Comparison of ENCODE assay signal across 8 mouse cellular contexts in the genomic region with DNA sequence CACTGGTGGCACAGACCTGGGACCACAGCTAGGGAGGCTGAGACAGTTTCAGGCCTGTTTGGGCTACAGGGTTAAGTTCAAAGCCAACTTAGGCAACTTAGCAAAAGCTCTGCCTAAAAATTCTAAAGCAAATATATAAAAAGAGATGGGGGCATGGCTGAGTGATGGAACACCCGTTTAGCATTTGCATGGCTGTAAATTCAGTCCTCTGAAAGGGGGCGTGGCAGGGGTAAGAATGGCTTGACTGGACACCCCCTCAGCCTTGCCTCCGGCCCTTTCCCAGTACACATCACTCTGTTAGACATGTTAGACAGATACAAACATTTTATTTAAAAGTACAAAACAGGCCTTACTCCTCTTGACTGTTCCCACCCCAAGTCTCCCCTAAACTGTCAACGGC. TPM values are rescaled to one million over a fixed set of nuclear protein-coding genes. Genes with fewer than 3 reads are reported as not detected.
DNase-seq lines count a peak whose midpoint lies in the region; ATAC-seq and TF ChIP-seq lines count a peak whose summit lies in the region.

No protein-coding gene starts in this region.

- ATAC-seq in intestine, embryonic 14.5 days (replicated peaks; ENCODE audit: low FRiP score, low TSS enrichment, low read depth) = no peak
- no peak for ATAC-seq in neural tube, embryonic 14.5 days (ENCODE audit: low read depth)

- peak overlapping the region; percentile 10; the same call in 1 of the 2 replicates for H3K9ac ChIP-seq in liver, adult 2 months (ENCODE audit: low read depth, low read length)
- H3K9ac ChIP-seq in intestine, embryonic 14.5 days (ENCODE audit: low read length) = no peak overlapping the region
- H3K9ac ChIP-seq in neural tube, embryonic 14.5 days (replicated peaks; ENCODE audit: low read depth, low read length) = no peak overlapping the region

- no peaks in the 10 kb centered on the region for H3K9me3 ChIP-seq in embryonic facial prominence, embryonic 10.5 days
- H3K9me3 ChIP-seq in intestine, embryonic 14.5 days (ENCODE audit: control insufficient read depth, low read length) = no peaks in the 10 kb centered on the region
- H3K9me3 ChIP-seq in neural tube, embryonic 14.5 days (ENCODE audit: control insufficient read depth, low read length) = no peaks in the 10 kb centered on the region

- no peak for TF ChIP-seq POLR2A in liver, adult 2 months (IDR thresholded peaks at IDR 0.05; ENCODE audit: extremely low read depth, insufficient read depth, low read length)

- no peak overlapping the region for H3K4me3 ChIP-seq in liver, adult 2 months (ENCODE audit: insufficient read depth, low read depth, low read length)
- 0 out of 2 replicates have a peak overlapping the region, but pooled peaks have one; percentile 23 for H3K4me3 ChIP-seq in embryonic facial prominence, embryonic 10.5 days
- no peak overlapping the region for H3K4me3 ChIP-seq in intestine, embryonic 14.5 days (ENCODE audit: low read depth, low read length)
- H3K4me3 ChIP-seq in neural tube, embryonic 14.5 days (ENCODE audit: low read depth, low read length) = no peak overlapping the region

- no peak for TF ChIP-seq CTCF in liver, adult 2 months (IDR thresholded peaks at IDR 0.05; ENCODE audit: low read depth, low read length)

- H3K27me3 ChIP-seq in liver, adult 2 months (ENCODE audit: control insufficient read depth, insufficient read depth, low read length) = no peaks in the 10 kb centered on the region
- H3K27me3 ChIP-seq in embryonic facial prominence, embryonic 10.5 days (replicated peaks; ENCODE audit: low read depth, poor library complexity, severe bottlenecking) = peaks cover 19% of the 10 kb centered on the region
- no peaks in the 10 kb centered on the region for H3K27me3 ChIP-seq in intestine, embryonic 14.5 days (replicated peaks; ENCODE audit: control insufficient read depth, insufficient read depth, low read length)
- H3K27me3 ChIP-seq in neural tube, embryonic 14.5 days (ENCODE audit: control insufficient read depth, insufficient read depth, low read length) = no peaks in the 10 kb centered on the region

- H3K4me1 ChIP-seq in liver, adult 2 months (ENCODE audit: control insufficient read depth, insufficient read depth, low read length) = peaks cover 32% of the 10 kb centered on the region
- H3K4me1 ChIP-seq in embryonic facial prominence, embryonic 10.5 days = peaks cover 56% of the 10 kb centered on the region
- H3K4me1 ChIP-seq in intestine, embryonic 14.5 days (replicated peaks; ENCODE audit: control insufficient read depth, insufficient read depth, low read length) = peaks cover 29% of the 10 kb centered on the region
- H3K4me1 ChIP-seq in neural tube, embryonic 14.5 days (ENCODE audit: control insufficient read depth, insufficient read depth, low read length) = peaks cover 13% of the 10 kb centered on the region

- H3K27ac ChIP-seq in liver, adult 2 months (replicated peaks; ENCODE audit: insufficient read depth, low read depth, low read length) = peak overlapping the region; percentile 54
- peak overlapping the region; percentile 76 for H3K27ac ChIP-seq in embryonic facial prominence, embryonic 10.5 days (replicated peaks)
- peak overlapping the region; percentile 97 for H3K27ac ChIP-seq in intestine, embryonic 14.5 days (ENCODE audit: low read depth)
- peak overlapping the region; percentile 74 for H3K27ac ChIP-seq in neural tube, embryonic 14.5 days (ENCODE audit: low read depth, low read length)

- no peak for DNase-seq in liver, adult 2 months (ENCODE audit: extremely low read depth, low read depth, low spot score)
- no peak for DNase-seq in liver
- DNase-seq in embryonic facial prominence, embryonic 10.5 days (ENCODE audit: low spot score) = no peak
- DNase-seq in intestine, embryonic 14.5 days (ENCODE audit: low spot score) = no peak
- no peak for DNase-seq in ovary, postnatal 36 days (ENCODE audit: low spot score)
- no peak for DNase-seq in frontal cortex, adult 2 months (ENCODE audit: extremely low spot score in 1 of 2, low spot score in 1 of 2)
- DNase-seq in layer of hippocampus, adult 11-12 months (ENCODE audit: low spot score) = no peak

- no peak overlapping the region for H3K4me2 ChIP-seq in intestine, embryonic 14.5 days (ENCODE audit: low read length)
- H3K4me2 ChIP-seq in neural tube, embryonic 14.5 days (ENCODE audit: low read depth, low read length) = no peak overlapping the region

- WGBS in liver, adult 2 months = 64% methylated on average over 4 of the region's 4 CpGs
- 80% methylated on average over 4 of the region's 4 CpGs for WGBS in embryonic facial prominence, embryonic 10.5 days
- 64% methylated on average over 4 of the region's 4 CpGs for WGBS in intestine, embryonic 14.5 days
- 43% methylated on average over 4 of the region's 4 CpGs for WGBS in neural tube, embryonic 14.5 days

- H3K36me3 ChIP-seq in liver, adult 2 months (ENCODE audit: control insufficient read depth, insufficient read depth, low read length) = no peaks in the 10 kb centered on the region
- no peaks in the 10 kb centered on the region for H3K36me3 ChIP-seq in embryonic facial prominence, embryonic 10.5 days (replicated peaks)
- no peaks in the 10 kb centered on the region for H3K36me3 ChIP-seq in intestine, embryonic 14.5 days (ENCODE audit: control insufficient read depth, insufficient read depth, low read length)
- no peaks in the 10 kb centered on the region for H3K36me3 ChIP-seq in neural tube, embryonic 14.5 days (ENCODE audit: control insufficient read depth, insufficient read depth, low read length)

- no peaks in the 10 kb centered on the region for H3K79me2 ChIP-seq in liver, adult 2 months (ENCODE audit: control insufficient read depth, insufficient read depth, low read length)

RNA-seq across cellular contexts. Expression of a gene that starts 0.8 kb away (rescaled TPM):
- total RNA-seq in liver, adult 2 months (2014; rRNA removed) = not detected in 2 replicates
- polyA plus RNA-seq in liver, adult 2 months (2012; rRNA removed) = not detected in 2 replicates
- 1.6 and 1.9 TPM in 2 replicates for polyA plus RNA-seq in embryonic facial prominence, embryonic 10.5 days (2016; fragmentation: Nextera tagmentation; extraction: Ambion mirVana)
- polyA plus RNA-seq in intestine, embryonic 14.5 days (2014; fragmentation: Nextera tagmentation; extraction: Ambion mirVana) = 0.37 and 1.6 TPM in 2 replicates
- polyA plus RNA-seq in neural tube, embryonic 14.5 days (2014; fragmentation: Nextera tagmentation; extraction: Ambion mirVana) = 0.90 and 1.2 TPM in 2 replicates
- not detected in 2 replicates for polyA plus RNA-seq in frontal cortex, adult 2 months (2012; rRNA removed)

RNA-seq across cellular contexts. Expression of a gene that starts 16.4 kb away (rescaled TPM):
- total RNA-seq in liver, adult 2 months (2014; rRNA removed) = 5.7 and 8.2 TPM in 2 replicates
- polyA plus RNA-seq in liver, adult 2 months (2012; rRNA removed) = 7.0 and 7.7 TPM in 2 replicates
- polyA plus RNA-seq in embryonic facial prominence, embryonic 10.5 days (2016; fragmentation: Nextera tagmentation; extraction: Ambion mirVana) = 30.0 and 33.1 TPM in 2 replicates
- polyA plus RNA-seq in intestine, embryonic 14.5 days (2014; fragmentation: Nextera tagmentation; extraction: Ambion mirVana) = 13.6 and 17.4 TPM in 2 replicates
- 20.5 and 22.9 TPM in 2 replicates for polyA plus RNA-seq in neural tube, embryonic 14.5 days (2014; fragmentation: Nextera tagmentation; extraction: Ambion mirVana)
- 67.3 and 84.3 TPM in 2 replicates for polyA plus RNA-seq in frontal cortex, adult 2 months (2012; rRNA removed)

RNA-seq across cellular contexts. Expression of a gene that starts 18.9 kb away (rescaled TPM):
- total RNA-seq in liver, adult 2 months (2014; rRNA removed) = 0.07 TPM in 1 of 2 replicates, not detected in the other
- 0.05 and 0.07 TPM in 2 replicates for polyA plus RNA-seq in liver, adult 2 months (2012; rRNA removed)
- 0.66 and 0.99 TPM in 2 replicates for polyA plus RNA-seq in embryonic facial prominence, embryonic 10.5 days (2016; fragmentation: Nextera tagmentation; extraction: Ambion mirVana)
- 2.3 and 2.8 TPM in 2 replicates for polyA plus RNA-seq in intestine, embryonic 14.5 days (2014; fragmentation: Nextera tagmentation; extraction: Ambion mirVana)
- polyA plus RNA-seq in neural tube, embryonic 14.5 days (2014; fragmentation: Nextera tagmentation; extraction: Ambion mirVana) = 18.6 and 21.0 TPM in 2 replicates
- 50.2 and 57.4 TPM in 2 replicates for polyA plus RNA-seq in frontal cortex, adult 2 months (2012; rRNA removed)

RNA-seq across cellular contexts. Expression of a gene that starts 19.8 kb away (rescaled TPM):
- 153 and 159 TPM in 2 replicates for total RNA-seq in liver, adult 2 months (2014; rRNA removed)
- 51.0 and 74.3 TPM in 2 replicates for polyA plus RNA-seq in liver, adult 2 months (2012; rRNA removed)
- polyA plus RNA-seq in embryonic facial prominence, embryonic 10.5 days (2016; fragmentation: Nextera tagmentation; extraction: Ambion mirVana) = 31.2 and 34.9 TPM in 2 replicates
- polyA plus RNA-seq in intestine, embryonic 14.5 days (2014; fragmentation: Nextera tagmentation; extraction: Ambion mirVana) = 149 and 154 TPM in 2 replicates
- polyA plus RNA-seq in neural tube, embryonic 14.5 days (2014; fragmentation: Nextera tagmentation; extraction: Ambion mirVana) = 48.9 and 75.6 TPM in 2 replicates
- 27.5 and 27.7 TPM in 2 replicates for polyA plus RNA-seq in frontal cortex, adult 2 months (2012; rRNA removed)

RNA-seq across cellular contexts. Expression of a gene that starts 23.4 kb away (rescaled TPM):
- total RNA-seq in liver, adult 2 months (2014; rRNA removed) = 3.0 and 3.1 TPM in 2 replicates
- 2.5 and 3.3 TPM in 2 replicates for polyA plus RNA-seq in liver, adult 2 months (2012; rRNA removed)
- 5.2 and 5.6 TPM in 2 replicates for polyA plus RNA-seq in embryonic facial prominence, embryonic 10.5 days (2016; fragmentation: Nextera tagmentation; extraction: Ambion mirVana)
- 6.7 and 8.3 TPM in 2 replicates for polyA plus RNA-seq in intestine, embryonic 14.5 days (2014; fragmentation: Nextera tagmentation; extraction: Ambion mirVana)
- 7.4 and 7.6 TPM in 2 replicates for polyA plus RNA-seq in neural tube, embryonic 14.5 days (2014; fragmentation: Nextera tagmentation; extraction: Ambion mirVana)
- 30.3 and 30.7 TPM in 2 replicates for polyA plus RNA-seq in frontal cortex, adult 2 months (2012; rRNA removed)
